Mouse (Mus musculus) activated CD4-positive, CD25-positive, alpha-beta regulatory T cell, adult 4 months (primary cell): ENCODE results near the gene Ppm1l. TPM values are rescaled to one million over a fixed set of nuclear protein-coding genes. Genes with fewer than 3 reads are reported as not detected.
"Not testable (repeated sequence)": the region's sequence is repeated elsewhere in the genome, so short reads cannot be mapped to it uniquely, and the experiment has no call there.

Experiments used
- ATAC-seq: one replicate; pipeline ENCODE4 v1.8.0; 2017
- polyA plus RNA-seq, 2 experiments: library from polyadenylated mRNA; unstranded; fragments of 100-300 nt; shearing (Covaris generic); gene quantifications; one replicate each; pipeline ENCODE4 v1.2.1; 2017

Gene Ppm1l
- polyA plus RNA-seq, 2 experiments from 2014 or later = 2.9 to 3.2 TPM

GRCm38 (mm10) chr3:69373544-69374306 lies 57.1 kb downstream of the Ppm1l start:
- ATAC-seq = peak; percentile 73

GRCm38 (mm10) chr3:69374538-69374937 lies 57.9 kb downstream of the Ppm1l start:
- no peak for ATAC-seq

- ATAC-seq = no peak
These were observed 58.3 kb downstream of the Ppm1l start for GRCm38 (mm10) chr3:69374983-69375382.

GRCm38 (mm10) chr3:69381213-69381612 lies 64.6 kb downstream of the Ppm1l start:
- no peak for ATAC-seq

- not testable (repeated sequence) for ATAC-seq
These were observed 75.2 kb downstream of the Ppm1l start for GRCm38 (mm10) chr3:69391834-69392233.

- ATAC-seq = no peak
These were observed 75.6 kb downstream of the Ppm1l start for GRCm38 (mm10) chr3:69392298-69392697.

- no peak for ATAC-seq
These were observed 76.4 kb downstream of the Ppm1l start for GRCm38 (mm10) chr3:69393079-69393478.

GRCm38 (mm10) chr3:69393991-69394390 lies 77.3 kb downstream of the Ppm1l start:
- no peak for ATAC-seq

- ATAC-seq = no peak
These were observed 78.4 kb downstream of the Ppm1l start for GRCm38 (mm10) chr3:69395084-69395483.

GRCm38 (mm10) chr3:69397733-69398132 lies 81.1 kb downstream of the Ppm1l start:
- ATAC-seq = no peak

GRCm38 (mm10) chr3:69399336-69399735 lies 82.7 kb downstream of the Ppm1l start:
- no peak for ATAC-seq

GRCm38 (mm10) chr3:69403196-69403595 lies 86.5 kb downstream of the Ppm1l start:
- no peak for ATAC-seq

GRCm38 (mm10) chr3:69406210-69406895 lies 89.7 kb downstream of the Ppm1l start:
- ATAC-seq = no peak

- ATAC-seq = no peak
These were observed 91.4 kb downstream of the Ppm1l start for GRCm38 (mm10) chr3:69408064-69408463.

GRCm38 (mm10) chr3:69416112-69416511 lies 99.5 kb downstream of the Ppm1l start:
- no peak for ATAC-seq

- no peak for ATAC-seq
These were observed 106.1 kb downstream of the Ppm1l start for GRCm38 (mm10) chr3:69422741-69423140.

- no peak for ATAC-seq
These were observed 106.7 kb downstream of the Ppm1l start for GRCm38 (mm10) chr3:69423371-69423770.

GRCm38 (mm10) chr3:69424781-69425180 lies 108.1 kb downstream of the Ppm1l start:
- not testable (repeated sequence) for ATAC-seq

- no peak for ATAC-seq
These were observed 110.6 kb downstream of the Ppm1l start for GRCm38 (mm10) chr3:69427259-69427658.

GRCm38 (mm10) chr3:69428221-69428620 lies 111.6 kb downstream of the Ppm1l start:
- no peak for ATAC-seq

GRCm38 (mm10) chr3:69429319-69429718 lies 112.7 kb downstream of the Ppm1l start:
- ATAC-seq = no peak

GRCm38 (mm10) chr3:69433580-69433979 lies 116.9 kb downstream of the Ppm1l start:
- no peak for ATAC-seq

GRCm38 (mm10) chr3:69438773-69439514 lies 122.3 kb downstream of the Ppm1l start:
- no peak for ATAC-seq
